Mouse (Mus musculus): Measurements from ENCODE around the gene Syt1.

Syt1 gene

DNA sequence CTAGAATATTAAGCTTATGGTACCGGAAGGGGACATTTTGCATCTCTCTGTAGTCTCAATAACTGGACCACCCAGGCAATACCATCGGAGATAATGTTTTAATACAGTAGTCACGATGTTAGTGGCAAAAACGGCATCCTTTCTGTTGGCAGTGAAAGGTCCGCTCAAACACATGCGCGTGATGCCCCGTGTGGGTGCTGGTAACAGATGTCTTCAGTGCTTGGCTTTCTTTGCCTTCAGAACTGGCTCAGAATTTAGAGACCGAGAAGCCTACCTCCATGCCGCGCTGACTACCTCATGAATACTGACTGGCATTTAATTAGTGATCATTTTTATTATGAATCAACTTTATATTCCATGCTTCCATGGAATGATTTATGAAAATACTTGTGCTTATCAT is 355.7 kb downstream of the Syt1 start:
- TF ChIP-seq GATA4 (IDR thresholded peaks at IDR 0.05; ENCODE audit: insufficient replicate concordance, low read length): no peak

DNA sequence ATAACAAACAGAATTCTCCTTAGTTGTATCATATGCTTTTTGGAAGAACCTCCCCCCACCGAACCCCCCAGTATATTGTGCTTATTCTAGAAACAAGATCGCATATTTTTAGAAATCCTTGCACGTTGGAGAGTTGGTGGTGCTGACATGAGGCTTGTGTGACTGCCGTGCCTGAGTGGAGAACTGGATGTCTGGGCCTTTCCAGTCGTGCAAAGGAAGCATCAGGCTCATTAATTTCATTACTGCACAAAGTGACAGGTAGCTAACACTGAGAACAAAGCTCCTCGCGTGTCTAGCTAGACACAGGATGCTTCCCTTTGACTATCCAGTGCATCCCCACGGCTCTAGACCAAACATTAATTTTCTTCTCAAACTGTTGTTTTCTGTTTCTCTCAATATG is 358.0 kb downstream of the Syt1 start:
- TF ChIP-seq GATA4 (IDR thresholded peaks at IDR 0.05; ENCODE audit: insufficient replicate concordance, low read length): no peak

DNA sequence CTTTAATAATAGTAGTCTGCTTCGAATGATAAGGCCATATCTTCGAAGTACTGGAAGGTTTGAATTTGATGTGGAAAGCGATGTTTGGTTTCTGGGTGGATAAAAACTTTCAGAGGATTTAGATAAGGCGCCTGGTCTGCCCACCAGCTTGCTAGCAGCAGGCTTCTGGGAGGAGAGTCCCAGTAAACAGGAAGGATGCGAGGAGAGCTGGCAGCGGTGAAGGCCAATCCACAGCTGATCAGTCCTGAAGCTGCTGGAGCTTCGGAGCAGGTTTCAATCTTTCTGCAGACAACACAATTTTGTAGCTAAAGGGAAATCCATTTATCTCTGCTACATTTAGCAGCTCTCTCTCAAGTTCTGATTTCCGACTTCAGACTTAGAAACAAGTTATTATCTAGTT is 358.7 kb downstream of the Syt1 start:
- no peak for TF ChIP-seq GATA4 (IDR thresholded peaks at IDR 0.05; ENCODE audit: insufficient replicate concordance, low read length)

DNA sequence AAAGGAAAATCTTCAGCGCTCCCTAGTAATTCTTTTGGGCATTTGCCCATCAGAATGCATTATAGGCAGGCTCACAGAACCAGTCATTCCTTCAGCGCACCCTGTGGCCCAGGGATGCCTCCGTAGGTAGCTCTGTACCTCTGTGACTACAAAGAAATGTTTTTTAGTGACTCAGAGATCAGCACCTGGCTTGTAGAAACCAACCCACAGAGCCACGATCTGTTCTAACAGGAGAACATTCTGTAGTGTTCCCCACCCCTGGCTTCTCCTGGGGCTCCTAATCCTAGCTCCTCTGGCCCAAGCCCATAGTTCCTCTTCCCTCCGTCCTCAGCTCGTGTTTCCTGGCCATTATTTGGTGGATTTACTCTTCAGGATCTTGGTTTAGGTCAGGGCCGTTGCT is 361.6 kb downstream of the Syt1 start:
- TF ChIP-seq GATA4 (IDR thresholded peaks at IDR 0.05; ENCODE audit: insufficient replicate concordance, low read length): no peak

DNA sequence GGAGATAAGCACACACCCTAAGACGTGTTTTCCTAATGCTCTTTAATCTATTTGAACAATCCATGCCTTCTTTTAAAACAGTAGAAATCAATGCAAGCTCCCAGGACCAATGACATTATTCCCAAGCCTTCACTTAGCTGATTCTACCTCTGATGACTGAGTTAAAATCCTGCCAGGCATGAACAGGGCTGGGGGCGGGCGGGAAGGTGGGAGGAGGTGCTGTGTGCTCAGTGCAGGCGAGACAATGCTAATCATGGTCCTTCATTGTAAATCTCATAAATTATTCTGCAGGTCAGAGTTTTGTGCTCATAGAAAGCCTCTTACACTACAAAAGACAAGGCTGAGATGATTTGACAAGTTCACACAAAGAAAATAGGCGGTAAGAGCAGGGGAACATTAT is 366.9 kb downstream of the Syt1 start:
- no peak for TF ChIP-seq GATA4 (IDR thresholded peaks at IDR 0.05; ENCODE audit: insufficient replicate concordance, low read length)

DNA sequence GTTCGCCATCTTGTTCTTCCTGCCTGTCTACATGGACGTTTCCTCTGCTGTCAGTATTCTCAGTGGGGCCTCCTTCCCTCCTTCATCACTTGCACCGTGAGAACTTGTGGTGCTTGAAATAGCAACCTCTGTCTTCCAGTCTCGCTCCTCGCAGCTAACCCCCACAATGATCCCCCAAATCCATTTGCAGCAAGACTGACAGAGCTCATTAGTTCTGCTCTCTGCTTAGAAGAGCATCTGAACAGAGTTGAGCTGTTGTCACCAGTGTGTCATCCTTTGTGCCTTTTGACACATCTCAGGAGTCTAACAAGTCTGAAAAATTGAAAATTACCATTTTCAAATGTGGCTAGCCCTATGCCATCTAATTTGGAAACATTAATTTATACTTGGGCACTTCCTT is 372.7 kb downstream of the Syt1 start:
- TF ChIP-seq GATA4 (IDR thresholded peaks at IDR 0.05; ENCODE audit: insufficient replicate concordance, low read length): no peak

DNA sequence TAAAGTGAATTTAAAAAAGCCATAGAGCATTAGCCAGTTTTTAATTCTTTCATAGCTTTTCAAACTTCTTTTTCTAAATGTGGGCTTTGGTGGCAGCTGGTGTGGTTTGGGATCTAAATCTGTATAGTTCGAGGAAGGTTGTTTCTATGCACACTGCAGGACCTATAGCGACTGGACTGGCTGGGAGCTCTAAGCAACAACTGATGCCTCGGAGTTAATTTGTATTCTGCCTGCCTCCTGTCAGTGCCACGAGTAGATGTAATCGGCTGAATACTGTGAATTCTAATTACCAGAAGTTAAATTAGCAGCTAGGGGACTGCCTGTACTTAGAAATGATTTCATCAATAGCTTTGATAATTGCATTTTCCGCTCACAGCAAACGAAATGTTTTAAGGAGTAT is 374.7 kb downstream of the Syt1 start:
- no peak for TF ChIP-seq GATA4 (IDR thresholded peaks at IDR 0.05; ENCODE audit: insufficient replicate concordance, low read length)

DNA sequence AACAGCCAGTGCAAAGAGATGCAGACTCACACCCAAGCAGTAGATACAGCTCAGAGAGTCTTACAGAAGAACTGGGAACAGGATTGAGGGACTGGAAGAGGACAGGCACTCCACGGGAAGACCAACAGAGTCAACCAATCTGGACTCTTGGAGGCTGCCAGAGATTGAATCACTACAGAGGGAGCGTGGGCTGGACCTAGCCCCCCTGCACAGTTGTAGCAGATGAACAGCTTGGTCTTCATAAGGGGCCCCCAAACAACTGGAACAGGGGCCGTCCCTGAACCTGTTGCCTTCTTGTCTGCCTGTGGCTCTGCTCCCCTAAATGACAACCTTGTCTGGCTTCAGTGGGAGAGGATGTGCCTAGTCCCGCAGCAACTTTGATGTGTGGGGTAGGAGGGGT is 375.2 kb downstream of the Syt1 start:
- no peak for TF ChIP-seq GATA4 (IDR thresholded peaks at IDR 0.05; ENCODE audit: insufficient replicate concordance, low read length)

DNA sequence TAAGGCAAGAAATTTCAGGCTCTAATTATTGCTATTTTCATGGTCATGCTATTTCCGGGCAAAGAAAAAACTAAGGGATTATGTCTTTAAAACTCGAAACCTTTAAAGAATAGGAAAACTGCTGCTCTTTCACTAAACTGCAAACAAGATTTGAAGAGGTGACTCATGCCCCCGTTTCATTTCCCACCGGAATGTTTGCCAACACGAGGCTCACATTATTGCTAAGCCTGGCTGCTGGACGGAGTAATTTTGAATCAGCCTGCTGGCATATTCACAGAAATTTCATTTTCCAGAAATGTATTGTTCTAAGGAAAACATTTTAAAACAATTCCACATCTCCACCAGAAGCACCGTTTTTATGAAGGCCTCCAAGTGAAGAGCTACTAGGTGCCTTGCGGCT is 379.9 kb downstream of the Syt1 start:
- TF ChIP-seq GATA4 (IDR thresholded peaks at IDR 0.05; ENCODE audit: insufficient replicate concordance, low read length): no peak

DNA sequence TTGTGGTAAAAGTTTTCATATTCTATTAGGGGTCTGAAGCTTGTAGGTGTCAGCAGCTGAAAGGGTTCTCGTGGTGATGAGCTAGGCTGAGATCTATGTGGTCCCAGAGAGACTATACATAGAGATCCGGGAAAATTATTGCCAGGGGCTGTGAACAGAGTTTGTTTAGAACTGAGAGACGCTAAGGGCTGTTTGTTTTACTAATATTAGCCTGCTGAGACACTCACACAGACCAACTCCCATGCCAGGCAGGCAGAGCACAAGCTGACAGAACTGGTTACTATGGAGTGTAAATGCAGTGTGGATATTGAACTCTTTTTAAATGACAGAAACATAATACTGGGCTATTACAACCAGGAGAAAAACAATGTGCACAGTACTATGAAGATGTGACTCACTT is 384.4 kb downstream of the Syt1 start:
- TF ChIP-seq GATA4 (IDR thresholded peaks at IDR 0.05; ENCODE audit: insufficient replicate concordance, low read length): no peak

DNA sequence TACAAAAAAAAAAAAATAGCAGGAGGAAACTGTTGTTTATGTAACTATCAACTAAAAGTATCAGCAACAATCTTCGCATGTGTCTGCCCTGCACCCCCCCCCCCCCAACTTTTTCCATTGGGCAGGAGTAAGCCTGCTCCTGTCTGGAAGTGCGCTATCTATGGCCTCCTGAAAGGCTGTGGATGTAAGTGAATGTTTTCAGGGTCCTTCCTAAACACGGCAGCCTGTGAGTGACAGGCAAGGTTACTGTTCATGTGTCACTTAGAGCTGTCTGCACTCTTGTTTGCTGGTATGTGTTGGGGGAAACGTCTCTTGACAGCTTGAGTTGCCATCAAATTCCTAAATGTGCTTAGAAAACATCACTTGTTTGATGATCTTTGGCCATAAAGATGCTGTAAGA is 387.8 kb downstream of the Syt1 start:
- TF ChIP-seq GATA4 (IDR thresholded peaks at IDR 0.05; ENCODE audit: insufficient replicate concordance, low read length): no peak

DNA sequence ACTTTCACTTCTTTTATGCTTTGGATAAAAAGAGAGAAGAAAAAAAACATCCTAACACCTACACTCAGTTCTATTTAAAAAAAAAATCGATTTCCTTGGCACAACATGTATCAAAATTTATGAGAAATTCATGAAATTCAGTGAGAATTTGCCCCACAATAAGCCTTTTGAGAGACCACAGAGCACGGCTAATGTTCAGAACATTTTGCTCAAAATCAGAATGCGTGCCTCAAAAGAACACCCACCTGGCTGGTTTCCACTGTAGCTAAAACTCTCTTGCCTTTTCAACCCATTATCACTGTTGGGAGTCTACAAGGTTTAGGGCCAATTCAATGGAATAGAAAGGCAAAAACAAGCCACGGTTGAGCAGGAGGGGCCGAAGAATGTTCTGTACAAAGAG is 390.9 kb downstream of the Syt1 start:
- no peak for TF ChIP-seq GATA4 (IDR thresholded peaks at IDR 0.05; ENCODE audit: insufficient replicate concordance, low read length)

DNA sequence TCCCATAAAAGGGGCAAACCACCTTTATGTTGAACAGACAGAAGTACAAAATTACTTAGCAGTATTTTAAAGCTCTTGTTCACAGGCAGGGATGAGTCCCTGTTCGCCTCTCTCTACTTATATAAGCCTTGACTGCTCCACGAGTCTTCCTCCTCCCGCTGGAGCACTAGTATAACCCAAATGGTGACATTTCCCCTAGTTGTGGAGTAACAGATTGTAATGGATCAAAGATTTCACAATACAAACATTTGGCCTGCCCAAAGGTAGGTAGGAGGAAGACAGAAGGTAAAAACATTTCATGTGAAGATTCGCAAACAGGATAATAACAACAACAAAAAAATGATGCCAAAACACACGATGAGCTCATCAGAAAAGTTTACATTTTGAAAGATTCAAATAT is 391.6 kb downstream of the Syt1 start:
- TF ChIP-seq GATA4 (IDR thresholded peaks at IDR 0.05; ENCODE audit: insufficient replicate concordance, low read length): no peak

DNA sequence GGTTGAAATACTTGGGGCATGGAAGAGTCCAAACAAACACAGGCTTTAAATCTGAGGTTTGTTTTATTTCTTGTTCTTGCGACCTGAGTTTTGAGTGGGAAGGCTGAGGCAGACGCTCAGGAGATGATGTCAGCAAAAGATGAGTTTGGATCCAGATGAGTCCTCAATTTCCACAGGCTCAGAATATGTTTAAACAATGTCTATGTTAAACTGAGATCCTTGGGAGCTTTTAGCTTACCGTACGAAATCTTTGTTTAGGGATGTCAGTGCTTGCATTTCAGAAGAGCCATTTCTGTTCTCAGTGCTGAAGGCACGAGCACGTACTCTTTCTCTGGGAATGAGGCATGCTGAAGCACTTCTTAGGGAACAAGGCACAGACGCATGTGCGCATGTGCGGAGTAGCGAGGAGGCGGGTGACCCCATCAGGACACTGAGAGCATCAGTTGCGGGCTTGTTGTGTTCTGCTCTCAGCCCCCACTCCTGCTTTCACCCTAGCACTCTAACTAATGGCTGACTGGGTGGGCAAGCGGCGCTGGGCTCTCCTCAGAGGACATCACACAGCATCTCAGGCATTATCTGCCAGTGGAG is 400.6 kb downstream of the Syt1 start:
- no peak for TF ChIP-seq GATA4 (IDR thresholded peaks at IDR 0.05; ENCODE audit: insufficient replicate concordance, low read length)

DNA sequence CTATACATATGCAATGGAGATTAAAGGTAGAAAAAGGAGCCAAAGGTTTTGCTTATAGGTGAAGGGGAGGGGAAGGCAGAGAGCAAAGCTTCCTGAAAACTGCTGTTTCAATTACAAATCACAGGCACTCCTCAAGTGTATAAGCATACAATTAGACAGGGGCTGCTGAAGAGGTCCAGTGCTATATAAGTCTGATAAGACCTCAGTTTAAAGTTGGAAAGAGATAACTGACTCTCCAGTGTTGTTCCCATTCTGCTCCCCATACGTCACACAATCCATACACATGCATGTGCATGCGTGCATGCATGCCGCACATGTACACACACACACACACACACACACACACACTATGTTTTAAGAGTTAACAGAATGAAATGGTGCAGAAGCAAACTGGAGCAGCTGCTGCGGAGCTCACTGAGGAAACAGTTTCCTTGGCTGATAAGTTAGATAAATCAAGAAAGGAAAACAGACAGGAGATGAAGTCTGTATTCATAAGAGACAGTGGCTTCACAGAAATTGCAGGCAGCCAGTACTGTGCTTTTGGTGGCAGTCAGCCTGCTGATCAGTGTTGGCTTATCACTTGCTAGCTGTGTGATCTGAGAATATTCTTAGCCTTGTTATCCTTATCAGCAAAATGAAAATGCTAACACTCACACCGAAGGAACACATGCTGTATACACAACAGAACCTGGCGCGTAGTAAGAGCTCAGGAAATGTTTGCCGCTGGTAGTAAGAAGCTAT is 408.9 kb downstream of the Syt1 start:
- TF ChIP-seq GATA4 (IDR thresholded peaks at IDR 0.05; ENCODE audit: insufficient replicate concordance, low read length): no peak

DNA sequence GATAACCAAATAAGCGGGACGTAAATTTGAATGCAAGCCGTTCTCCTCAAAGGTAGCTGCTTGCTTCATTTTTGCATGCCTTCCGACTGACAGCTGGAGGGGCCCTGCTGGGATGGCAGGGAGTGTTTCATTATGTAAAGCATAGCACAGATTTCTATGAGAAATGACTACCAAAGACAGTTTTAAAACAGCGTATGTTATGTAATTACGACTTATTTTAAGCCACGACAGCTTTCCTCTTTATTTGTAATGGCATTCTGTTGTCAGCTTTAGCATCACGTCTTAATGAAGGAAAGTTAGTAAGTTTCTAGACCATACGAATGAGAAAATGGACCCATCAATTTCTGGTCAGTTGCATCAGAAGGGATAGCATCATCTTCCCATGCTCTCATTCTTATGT is 410.1 kb downstream of the Syt1 start:
- TF ChIP-seq GATA4 (IDR thresholded peaks at IDR 0.05; ENCODE audit: insufficient replicate concordance, low read length): no peak

DNA sequence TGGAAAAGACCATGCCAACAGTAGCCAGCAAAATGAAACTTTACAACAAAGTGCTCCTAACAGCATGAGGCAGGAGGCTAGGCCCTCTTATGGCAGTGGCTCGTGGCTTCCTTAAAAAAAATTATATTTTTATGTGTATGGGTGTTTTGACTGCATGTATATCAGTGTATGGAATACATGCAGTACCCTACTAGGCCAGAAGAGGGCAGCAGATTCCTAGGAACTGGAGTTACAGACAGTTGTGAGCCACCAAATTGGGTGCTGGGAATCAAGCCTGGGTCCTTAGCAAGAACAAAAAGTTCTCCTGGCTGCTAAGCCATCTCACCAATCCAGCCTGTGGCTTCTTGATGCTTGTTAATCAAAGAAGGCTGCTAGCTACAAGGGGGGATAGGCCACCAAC is 413.4 kb downstream of the Syt1 start:
- no peak for TF ChIP-seq GATA4 (IDR thresholded peaks at IDR 0.05; ENCODE audit: insufficient replicate concordance, low read length)
